Mouse (Mus musculus): Measurements from ENCODE around the gene Anapc16.

GRCm38 (mm10) chr10:59971813-59972212 is 31.1 kb downstream of the Anapc16 start:
- TF ChIP-seq CTCF (IDR thresholded peaks at IDR 0.05; ENCODE audit: low read depth) (no peak), EP300 (optimal IDR thresholded peaks at IDR 0.05) (no peak)

Data from stomach, postnatal 0 days (tissue).